Mouse (Mus musculus) layer of hippocampus, adult 18-20 months (tissue): Measurements from ENCODE around the gene Vmn2r84. TPM values are rescaled to one million over a fixed set of nuclear protein-coding genes. Genes with fewer than 3 reads are reported as not detected.
"Not testable (repeated sequence)": the region's sequence is repeated elsewhere in the genome, so short reads cannot be mapped to it uniquely, and the experiment has no call there.

Experiments
- DNase-seq, 2 experiments: peaks; one replicate each; pipeline ENCODE4 v3.0.0; 2022; ENCODE audit warnings: low spot score in 2 of 2
- long read RNA-seq: library from polyadenylated mRNA; stranded (forward); transcript quantifications from one replicate; pipeline ENCODE4 v2.0.0, GENCODE M21; 2021
- total RNA-seq, 2 experiments: library from RNA; stranded (reverse); gene quantifications; 2 replicates each; pipeline ENCODE4 v1.2.3; 2021

Vmn2r84 gene
- total RNA-seq: under 1 TPM; 0.08 to 0.15 TPM
- long read RNA-seq: 0 reads

DNA sequence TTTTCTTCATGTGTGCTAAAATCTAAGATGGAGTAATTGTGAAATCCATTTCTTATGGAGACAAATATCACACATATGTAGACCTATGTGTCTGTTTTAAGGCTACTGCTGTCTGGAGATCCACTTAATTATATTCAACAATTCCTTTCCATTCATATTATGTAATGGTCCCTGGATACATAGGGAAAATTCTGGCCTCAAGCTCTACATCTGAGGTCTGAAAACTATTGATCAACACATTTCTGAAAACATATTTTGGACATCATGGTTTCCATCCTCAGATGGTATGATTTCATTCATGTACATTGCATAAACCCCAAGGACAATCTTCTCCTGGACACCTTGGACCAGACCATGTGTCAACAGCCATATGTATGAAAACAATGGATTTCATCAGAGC, at the start of gene Vmn2r84:
Gene Vmn2r84, minus strand, starts transcription at position 101 of the 400 bp plus-strand sequence.
- DNase-seq: no peak

- not testable (repeated sequence) for DNase-seq
Measured at GRCm38 (mm10) chr10:130434185-130434898, 40.2 kb upstream of the Vmn2r84 start.

GRCm38 (mm10) chr10:130429603-130430002, 35.5 kb upstream of the Vmn2r84 start, which contains the start of gene Vmn2r85:
TSS of gene Vmn2r85 (minus strand) at chr10:130429703.
- not testable (repeated sequence) for DNase-seq

DNA sequence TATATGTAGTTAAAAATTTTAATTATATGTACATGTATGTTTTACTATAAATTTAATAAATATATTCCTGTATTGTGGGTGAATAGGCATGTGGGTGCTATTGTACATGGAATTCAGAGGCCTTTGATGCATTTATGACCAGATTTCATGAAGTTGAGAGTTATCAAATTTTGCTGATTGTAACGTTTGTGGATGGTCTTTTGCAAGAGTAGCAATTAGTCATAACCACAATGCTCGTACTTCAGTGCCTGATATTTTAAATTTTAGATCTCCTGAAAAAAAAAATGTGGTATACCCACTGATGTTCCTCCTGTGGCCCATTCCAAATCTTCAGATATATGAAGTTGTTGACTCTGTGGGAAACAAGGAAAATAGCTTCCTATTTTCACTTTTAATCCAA, 28.2 kb upstream of the Vmn2r84 start:
- DNase-seq: not testable (repeated sequence)

- no peak for DNase-seq
Measured at GRCm38 (mm10) chr10:130420401-130420800, 26.3 kb upstream of the Vmn2r84 start.

GRCm38 (mm10) chr10:130419954-130420353, 25.8 kb upstream of the Vmn2r84 start:
- DNase-seq: not testable (repeated sequence)

GRCm38 (mm10) chr10:130416352-130416751, 22.2 kb upstream of the Vmn2r84 start:
- DNase-seq: not testable (repeated sequence)

DNA sequence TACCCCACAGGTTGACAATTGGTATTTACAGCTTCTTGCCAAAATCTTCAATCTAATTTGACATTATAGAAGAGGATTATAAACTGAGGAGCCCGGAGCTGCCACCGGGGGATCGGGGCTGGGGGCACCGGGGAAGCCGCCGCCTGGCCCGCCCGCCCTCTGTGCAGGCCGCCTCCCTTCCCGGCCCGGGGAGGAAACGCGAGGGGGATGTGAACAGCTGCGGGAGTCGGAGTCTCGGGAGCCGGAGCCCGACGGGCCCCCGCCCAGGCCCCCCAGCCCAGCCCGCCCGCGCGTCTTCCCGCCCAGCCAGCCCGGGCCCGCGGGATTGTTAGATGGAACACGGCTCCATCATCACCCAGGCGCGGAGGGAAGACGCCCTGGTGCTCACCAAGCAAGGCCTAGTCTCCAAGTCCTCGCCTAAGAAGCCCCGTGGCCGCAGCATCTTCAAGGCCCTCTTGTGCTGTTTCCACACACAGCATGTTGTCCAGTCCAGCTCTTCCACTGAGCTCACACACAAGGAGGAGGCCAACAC, 18.1 kb upstream of the Vmn2r84 start:
- DNase-seq: not testable (repeated sequence)

- DNase-seq: no peak
Measured at GRCm38 (mm10) chr10:130375145-130375544, 19.0 kb downstream of the Vmn2r84 start.

DNA sequence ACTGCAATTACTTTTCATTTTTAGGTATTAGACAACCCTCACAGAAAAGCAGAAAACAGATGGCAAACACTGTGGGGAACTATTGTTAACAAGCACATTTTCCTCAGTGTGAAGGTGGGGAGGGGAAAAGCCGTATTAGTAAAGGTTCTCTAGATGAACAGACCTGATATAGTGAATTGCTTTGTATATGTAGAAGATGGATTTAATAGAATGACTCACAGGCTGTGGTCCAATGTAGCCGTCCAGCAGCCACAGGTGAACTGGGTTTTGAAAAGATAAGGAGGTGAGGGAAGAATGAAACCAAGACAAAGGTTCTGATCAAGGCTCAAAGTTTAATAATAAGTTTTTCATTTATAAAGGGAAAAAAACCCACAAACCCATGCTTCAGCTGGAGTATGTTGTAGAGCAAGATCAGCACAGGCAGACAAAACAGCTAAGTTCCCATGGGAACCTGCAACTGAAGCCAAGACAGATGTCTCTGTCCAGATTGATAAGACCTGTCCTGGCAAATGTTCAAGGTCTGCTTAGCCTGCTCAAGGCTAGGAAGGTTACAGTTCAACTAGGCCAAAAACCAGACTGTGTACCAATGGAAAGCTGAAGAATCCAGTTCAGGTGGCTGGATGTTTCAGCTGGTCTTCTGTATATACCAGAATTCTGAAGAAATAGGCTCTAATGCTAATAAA, 21.5 kb downstream of the Vmn2r84 start:
- DNase-seq: no peak

- no peak for DNase-seq
Measured at GRCm38 (mm10) chr10:130371644-130372043, 22.5 kb downstream of the Vmn2r84 start.

DNA sequence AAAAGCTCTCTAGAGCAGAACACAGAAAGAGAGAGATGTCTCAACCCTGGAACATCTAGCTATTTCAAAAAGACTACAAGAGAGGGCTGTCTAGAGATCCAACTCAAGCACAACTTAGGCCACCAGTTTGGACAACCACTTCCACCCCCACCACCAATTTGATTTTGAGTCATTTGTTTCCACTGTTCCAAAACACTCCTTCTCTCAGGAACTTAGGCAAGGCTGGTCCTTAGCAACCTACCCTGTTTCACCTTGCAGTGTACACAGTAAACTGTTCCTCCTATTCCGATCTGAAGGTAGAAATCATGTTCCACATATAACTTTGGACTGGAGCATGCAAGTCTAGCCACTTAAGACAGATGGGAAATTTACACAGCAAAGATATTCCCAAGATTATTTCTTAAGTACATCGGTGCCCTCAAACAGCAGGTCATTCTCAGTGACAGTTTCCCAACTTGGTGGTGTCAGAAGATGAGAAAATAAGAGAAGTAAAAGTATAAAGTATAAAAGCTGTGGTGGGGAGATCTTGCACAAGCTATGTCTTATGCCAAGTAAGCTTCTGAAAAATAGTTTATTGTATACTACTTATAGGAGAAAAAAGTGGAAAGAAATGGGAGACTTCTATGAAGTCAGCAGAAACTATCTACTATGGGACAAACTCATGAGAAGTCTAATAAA, 24.0 kb downstream of the Vmn2r84 start:
- no peak for DNase-seq

GRCm38 (mm10) chr10:130368384-130368783, 25.7 kb downstream of the Vmn2r84 start:
- no peak for DNase-seq

DNA sequence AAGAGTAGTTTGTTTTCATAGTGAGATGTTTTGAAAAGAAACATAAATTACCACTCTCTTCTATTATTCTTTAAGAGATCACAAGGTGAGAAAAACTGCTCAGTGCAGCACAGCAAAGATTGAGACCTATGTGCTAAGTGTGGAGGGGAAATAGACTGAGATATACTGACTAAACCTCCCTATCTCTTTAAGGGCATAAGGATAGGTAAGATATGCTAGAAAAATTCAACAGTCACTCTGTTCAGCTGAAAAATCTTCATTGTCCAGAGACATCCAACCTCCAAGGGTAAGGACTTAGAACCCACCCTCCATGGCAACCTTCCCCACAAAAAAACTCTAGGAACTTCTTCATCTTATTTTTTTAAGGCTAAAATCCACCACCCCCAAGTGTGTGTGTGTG, 29.4 kb downstream of the Vmn2r84 start:
- no peak for DNase-seq

DNA sequence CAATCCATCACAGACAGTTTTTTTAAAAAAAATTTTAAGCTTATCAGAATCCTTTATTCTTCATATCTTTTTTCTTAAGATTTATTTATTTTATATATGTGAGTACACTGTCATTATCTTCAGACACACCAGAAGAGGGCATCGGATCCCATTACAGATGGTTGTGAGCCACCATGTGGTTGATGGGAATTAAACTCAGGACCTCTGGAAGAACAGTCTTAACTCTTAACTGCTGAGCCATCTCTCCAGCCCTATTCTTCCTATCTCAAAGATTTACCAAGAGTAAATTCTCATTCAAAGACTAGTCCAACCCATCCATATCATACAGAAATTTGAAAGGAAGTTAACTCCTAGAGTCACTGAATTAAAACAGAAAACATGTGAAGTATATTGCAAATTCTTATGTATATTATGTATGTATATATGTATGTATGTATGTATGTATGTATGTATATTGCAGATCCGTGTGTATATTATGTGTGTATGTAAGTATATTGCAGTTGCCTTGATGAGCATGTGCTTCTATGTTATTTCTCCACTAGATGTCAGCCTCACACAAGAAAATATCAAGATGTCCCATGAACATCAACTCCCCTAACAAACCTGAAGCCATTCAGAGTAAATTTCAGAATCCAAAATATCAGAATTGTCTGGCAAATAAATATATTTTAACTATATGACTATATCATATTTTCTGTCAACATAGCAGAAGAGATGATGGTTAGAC, 30.5 kb downstream of the Vmn2r84 start:
- DNase-seq: peak in 1 of 2 experiments; percentile 12

- DNase-seq: no peak
Measured at GRCm38 (mm10) chr10:130344056-130344455, 50.1 kb downstream of the Vmn2r84 start.

- not testable (repeated sequence) for DNase-seq
Measured at GRCm38 (mm10) chr10:130340050-130340449, 54.1 kb downstream of the Vmn2r84 start.

- no peak for DNase-seq
Measured at GRCm38 (mm10) chr10:130337581-130337980, 56.6 kb downstream of the Vmn2r84 start.

DNA sequence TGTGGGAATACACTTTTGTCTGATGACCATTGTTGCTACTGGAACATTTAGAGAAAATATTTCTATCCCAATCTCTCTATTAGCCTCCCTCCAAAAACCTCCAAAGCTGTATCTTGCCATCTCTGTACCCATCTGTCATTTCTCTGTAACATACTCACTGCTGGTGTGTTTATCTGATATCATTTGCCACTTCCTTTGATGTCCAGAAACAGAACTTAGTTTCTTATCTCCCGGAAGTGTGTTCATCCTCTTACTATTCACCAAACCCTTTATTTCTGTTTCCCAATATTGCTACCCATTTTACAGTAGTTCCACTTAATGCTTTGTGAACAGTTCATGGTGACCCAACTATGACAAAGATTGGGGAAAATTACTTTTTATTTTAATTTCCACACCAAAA, 57.7 kb downstream of the Vmn2r84 start:
- no peak for DNase-seq

- no peak for DNase-seq
Measured at GRCm38 (mm10) chr10:130330711-130331110, 63.4 kb downstream of the Vmn2r84 start.
